Mouse (Mus musculus): Measurements from ENCODE around the gene Fpgs. TPM values are rescaled to one million over a fixed set of nuclear protein-coding genes. Genes with fewer than 3 reads are reported as not detected.

The Fpgs gene
- polyA plus RNA-seq, 1 experiment from 2014 or later = 25.9 TPM

DNA sequence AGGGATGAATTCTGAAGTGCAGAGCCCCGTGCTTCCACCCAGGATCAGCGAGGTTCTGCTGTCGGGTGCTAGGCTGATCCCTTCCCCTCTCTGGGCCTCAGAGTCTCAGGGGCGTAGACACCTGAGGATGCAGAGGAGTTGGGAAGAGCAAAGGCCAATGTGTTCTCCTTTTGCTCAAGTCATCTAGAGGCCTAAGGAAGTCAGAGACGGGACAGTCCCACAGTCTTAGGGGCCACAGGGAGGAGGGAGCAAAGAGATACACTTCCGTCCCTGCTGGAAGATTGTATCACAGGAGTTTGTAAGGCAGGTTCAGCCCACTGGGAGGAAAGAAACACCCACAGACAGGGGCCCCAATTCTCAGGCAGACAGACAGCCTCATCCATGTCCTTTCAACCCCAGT is 18.1 kb upstream of the Fpgs start:
- Histone ChIP-seq H3K36me3 (ENCODE audit: control insufficient read depth, insufficient read depth, low read length) (no peaks in the 10 kb centered on the region; the same call in 1 of the 2 replicates), H3K4me1 (ENCODE audit: control insufficient read depth, insufficient read depth, low read length) (peaks cover 22% of the 10 kb centered on the region), H3K4me2 (replicated peaks; ENCODE audit: low read depth, low read length) (peak overlapping the region; percentile 29), H3K27me3 (ENCODE audit: control insufficient read depth, insufficient read depth, low read length) (no peaks in the 10 kb centered on the region), H3K9ac (replicated peaks; ENCODE audit: low read depth, low read length) (no peak overlapping the region), H3K9me3 (ENCODE audit: control insufficient read depth, low read depth, low read length) (no peaks in the 10 kb centered on the region), H3K4me3 (ENCODE audit: low read depth, low read length) (peak overlapping the region; percentile 19), H3K27ac (ENCODE audit: low read length) (no peak overlapping the region)
- 33% methylated on average over 6 of the region's 6 CpGs for WGBS
- ATAC-seq (ENCODE audit: insufficient number of reproducible peaks, insufficient read depth, low FRiP score, low read depth) = no peak

DNA sequence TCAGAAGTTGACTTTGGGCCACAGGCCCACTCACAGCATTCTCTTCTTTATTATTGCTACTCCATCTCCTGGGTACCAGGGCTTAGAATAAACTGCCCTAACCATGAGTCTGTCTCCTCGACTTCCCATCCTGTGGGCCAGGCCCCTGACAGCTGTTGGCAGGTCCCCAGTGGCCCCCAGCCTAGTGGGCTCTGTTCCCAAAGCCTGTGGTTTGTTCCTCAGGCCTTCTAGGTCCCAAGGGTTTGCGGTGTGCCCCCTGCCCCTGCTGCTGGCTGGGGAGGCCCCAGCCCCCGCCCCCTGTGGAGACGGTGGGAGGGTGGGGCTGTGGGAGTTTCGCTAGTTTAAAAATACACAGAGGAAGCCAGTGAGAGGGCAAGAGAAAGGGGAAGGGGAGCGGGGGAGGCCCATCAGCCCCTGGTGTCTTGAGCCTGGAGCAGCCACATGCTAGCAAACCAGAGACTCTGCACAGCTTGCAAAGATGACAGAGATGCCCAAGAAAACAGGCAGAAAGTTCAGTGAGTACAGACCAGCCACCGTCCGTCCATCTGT is 16.8 kb upstream of the Fpgs start, which contains the start of gene Sh2d3c:
TSS of gene Sh2d3c (plus strand) at position 375 of the 549 bp plus-strand sequence.
- Histone ChIP-seq H3K27me3 (ENCODE audit: control insufficient read depth, insufficient read depth, low read length) (no peaks in the 10 kb centered on the region), H3K27ac (ENCODE audit: low read length) (peak within 1 kb of the TSS; percentile 69; the same call in 1 of the 2 replicates), H3K4me2 (replicated peaks; ENCODE audit: low read depth, low read length) (peak within 1 kb of the TSS; percentile 29), H3K9me3 (ENCODE audit: control insufficient read depth, low read depth, low read length) (no peaks in the 10 kb centered on the region), H3K4me1 (ENCODE audit: control insufficient read depth, insufficient read depth, low read length) (peaks cover 22% of the 10 kb centered on the region), H3K9ac (replicated peaks; ENCODE audit: low read depth, low read length) (peak within 1 kb of the TSS; percentile 40; the same call in 1 of the 2 replicates), H3K4me3 (ENCODE audit: low read depth, low read length) (peak within 1 kb of the TSS; percentile 19), H3K36me3 (ENCODE audit: control insufficient read depth, insufficient read depth, low read length) (no peaks in the 10 kb centered on the region; the same call in 1 of the 2 replicates)
- WGBS = 14% methylated on average over 8 of the region's 8 CpGs
- peak; percentile 44; the same call in 1 of the 2 replicates for ATAC-seq (ENCODE audit: insufficient number of reproducible peaks, insufficient read depth, low FRiP score, low read depth)

DNA sequence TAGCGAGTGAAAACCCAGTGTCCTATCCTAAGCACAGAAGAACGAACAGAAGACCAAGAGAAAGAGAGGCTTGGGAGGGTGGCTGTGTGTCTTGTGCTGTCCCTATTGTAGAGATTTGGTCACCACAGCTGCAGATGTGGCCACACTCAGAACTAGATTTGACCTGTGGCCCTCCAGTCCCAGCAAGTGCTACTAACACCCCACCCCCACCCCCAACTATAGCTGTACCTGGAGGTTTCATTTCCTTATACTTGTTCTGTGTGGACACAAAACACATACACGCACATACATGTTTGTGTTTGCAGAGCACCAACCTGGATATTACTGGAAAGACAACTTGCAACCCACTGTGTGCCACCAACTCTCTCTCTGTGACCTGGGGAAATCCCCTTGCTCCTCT is 16.1 kb upstream of the Fpgs start:
- Histone ChIP-seq H3K27me3 (ENCODE audit: control insufficient read depth, insufficient read depth, low read length) (no peaks in the 10 kb centered on the region), H3K9ac (replicated peaks; ENCODE audit: low read depth, low read length) (no peak overlapping the region), H3K9me3 (ENCODE audit: control insufficient read depth, low read depth, low read length) (no peaks in the 10 kb centered on the region), H3K4me2 (replicated peaks; ENCODE audit: low read depth, low read length) (no peak overlapping the region), H3K27ac (ENCODE audit: low read length) (no peak overlapping the region), H3K4me1 (ENCODE audit: control insufficient read depth, insufficient read depth, low read length) (peaks cover 22% of the 10 kb centered on the region), H3K4me3 (ENCODE audit: low read depth, low read length) (no peak overlapping the region), H3K36me3 (ENCODE audit: control insufficient read depth, insufficient read depth, low read length) (no peaks in the 10 kb centered on the region; the same call in 1 of the 2 replicates)
- no peak for ATAC-seq (ENCODE audit: insufficient number of reproducible peaks, insufficient read depth, low FRiP score, low read depth)
- 89% methylated on average over 3 of the region's 3 CpGs for WGBS

DNA sequence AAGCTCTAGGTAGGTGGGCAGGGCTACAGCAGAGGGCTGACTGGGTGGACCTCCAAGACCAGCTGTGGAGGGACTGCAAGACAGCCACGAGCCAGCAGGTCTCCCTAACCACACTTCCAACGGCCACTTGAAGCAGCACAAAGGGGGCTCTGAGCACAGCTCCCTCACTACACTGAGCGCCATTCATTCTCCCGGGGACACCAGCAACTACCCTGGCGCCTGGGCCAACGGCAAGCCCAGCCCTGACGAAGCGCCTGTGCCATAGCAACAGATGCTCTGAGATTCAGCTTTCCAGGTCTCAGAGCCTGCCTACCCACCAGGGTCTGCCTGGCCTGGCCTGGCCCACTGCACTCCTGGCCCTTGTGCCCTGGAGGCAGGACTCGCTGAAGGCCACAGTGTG is 14.8 kb upstream of the Fpgs start:
- no peaks in the 10 kb centered on the region for H3K36me3 ChIP-seq (ENCODE audit: control insufficient read depth, insufficient read depth, low read length)
- no peaks in the 10 kb centered on the region for H3K9me3 ChIP-seq (ENCODE audit: control insufficient read depth, low read depth, low read length)
- H3K27me3 ChIP-seq (ENCODE audit: control insufficient read depth, insufficient read depth, low read length) = no peaks in the 10 kb centered on the region
- H3K9ac ChIP-seq (replicated peaks; ENCODE audit: low read depth, low read length) = no peak overlapping the region
- 57% methylated on average over 9 of the region's 9 CpGs for whole genome bisulfite sequencing
- no peak overlapping the region for H3K4me2 ChIP-seq (replicated peaks; ENCODE audit: low read depth, low read length)
- no peak overlapping the region for H3K27ac ChIP-seq (ENCODE audit: low read length)
- ATAC-seq (ENCODE audit: insufficient number of reproducible peaks, insufficient read depth, low FRiP score, low read depth) = no peak
- H3K4me3 ChIP-seq (ENCODE audit: low read depth, low read length) = no peak overlapping the region
- H3K4me1 ChIP-seq (ENCODE audit: control insufficient read depth, insufficient read depth, low read length) = peaks cover 33% of the 10 kb centered on the region

DNA sequence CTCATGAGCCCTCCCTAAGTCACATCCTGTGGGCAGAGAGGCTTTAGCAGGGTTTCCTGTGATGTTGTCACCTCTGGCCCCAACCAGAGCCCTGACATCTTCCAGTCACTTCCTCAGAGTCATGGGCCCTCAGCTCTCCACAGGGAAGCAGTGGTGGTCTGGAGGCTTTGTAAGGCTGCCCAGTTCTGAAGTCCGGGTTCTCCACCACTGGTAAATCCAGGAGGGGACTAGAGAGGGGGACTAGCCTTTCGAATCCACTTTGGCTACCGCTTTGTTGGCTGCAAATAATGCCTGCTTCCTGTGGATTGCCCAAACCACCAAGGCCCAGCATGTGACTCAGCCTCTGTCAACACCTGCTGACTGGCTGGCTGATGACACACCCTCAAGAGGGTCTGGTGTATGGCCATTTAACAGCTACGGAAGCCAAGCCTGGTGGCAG is 11.1 kb upstream of the Fpgs start:
- Histone ChIP-seq H3K9ac (replicated peaks; ENCODE audit: low read depth, low read length) (no peak overlapping the region), H3K4me1 (ENCODE audit: control insufficient read depth, insufficient read depth, low read length) (peaks cover 18% of the 10 kb centered on the region)

DNA sequence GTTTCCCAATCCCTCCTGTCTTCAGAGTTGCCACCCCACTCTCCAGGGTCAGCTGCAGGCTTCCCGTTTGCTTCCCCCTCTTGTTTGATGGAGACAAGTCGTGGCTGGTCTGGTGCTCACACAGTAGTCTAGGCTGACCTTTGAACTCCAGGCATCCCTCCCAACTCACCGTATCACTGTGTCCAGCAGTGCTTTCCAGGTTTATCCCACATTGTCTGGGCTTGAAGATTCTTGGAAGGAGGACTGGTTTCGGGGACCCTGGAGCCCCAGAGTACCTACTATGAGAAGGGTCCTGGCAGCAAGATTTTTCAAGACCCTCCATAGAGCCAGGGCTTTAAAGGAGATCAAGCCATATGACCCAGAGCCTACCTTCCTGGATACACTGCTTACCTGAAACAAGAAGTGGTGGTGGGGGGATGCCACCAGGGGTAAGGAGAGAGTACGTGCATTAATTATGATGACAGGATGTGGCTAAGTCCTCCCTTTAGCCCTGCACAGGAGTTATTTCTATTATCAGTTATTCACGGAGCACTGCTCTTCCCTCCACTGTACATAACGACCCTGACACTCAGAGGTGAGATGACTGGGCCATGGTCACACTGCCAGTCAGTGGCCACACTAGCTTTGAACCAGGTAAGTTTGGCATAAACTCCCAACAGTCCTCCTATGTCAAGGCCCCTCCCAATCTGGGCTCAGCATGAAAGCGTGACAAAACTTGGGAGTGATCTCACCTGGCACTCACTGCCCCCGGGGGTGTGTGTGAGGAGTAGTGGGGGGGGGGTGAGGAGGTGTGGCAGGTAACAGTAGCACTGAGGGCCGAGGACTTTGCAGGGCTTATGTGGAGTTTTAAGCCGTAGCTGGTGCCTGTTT is 10.4 kb upstream of the Fpgs start:
- H3K9ac ChIP-seq (replicated peaks; ENCODE audit: low read depth, low read length) = no peak overlapping the region
- 47% methylated on average over 11 of the region's 11 CpGs for WGBS

More for the DNA sequence above, 11.1 kb upstream of the Fpgs start:
- Histone ChIP-seq H3K36me3 (ENCODE audit: control insufficient read depth, insufficient read depth, low read length) (peaks cover 3% of the 10 kb centered on the region; the same call in 1 of the 2 replicates), H3K4me2 (replicated peaks; ENCODE audit: low read depth, low read length) (no peak overlapping the region), H3K27me3 (ENCODE audit: control insufficient read depth, insufficient read depth, low read length) (no peaks in the 10 kb centered on the region), H3K9me3 (ENCODE audit: control insufficient read depth, low read depth, low read length) (no peaks in the 10 kb centered on the region), H3K4me3 (ENCODE audit: low read depth, low read length) (no peak overlapping the region), H3K27ac (ENCODE audit: low read length) (peak overlapping the region; percentile 4; the same call in 1 of the 2 replicates)
- ATAC-seq (ENCODE audit: insufficient number of reproducible peaks, insufficient read depth, low FRiP score, low read depth) = no peak
- WGBS = 55% methylated on average over 4 of the region's 4 CpGs

DNA sequence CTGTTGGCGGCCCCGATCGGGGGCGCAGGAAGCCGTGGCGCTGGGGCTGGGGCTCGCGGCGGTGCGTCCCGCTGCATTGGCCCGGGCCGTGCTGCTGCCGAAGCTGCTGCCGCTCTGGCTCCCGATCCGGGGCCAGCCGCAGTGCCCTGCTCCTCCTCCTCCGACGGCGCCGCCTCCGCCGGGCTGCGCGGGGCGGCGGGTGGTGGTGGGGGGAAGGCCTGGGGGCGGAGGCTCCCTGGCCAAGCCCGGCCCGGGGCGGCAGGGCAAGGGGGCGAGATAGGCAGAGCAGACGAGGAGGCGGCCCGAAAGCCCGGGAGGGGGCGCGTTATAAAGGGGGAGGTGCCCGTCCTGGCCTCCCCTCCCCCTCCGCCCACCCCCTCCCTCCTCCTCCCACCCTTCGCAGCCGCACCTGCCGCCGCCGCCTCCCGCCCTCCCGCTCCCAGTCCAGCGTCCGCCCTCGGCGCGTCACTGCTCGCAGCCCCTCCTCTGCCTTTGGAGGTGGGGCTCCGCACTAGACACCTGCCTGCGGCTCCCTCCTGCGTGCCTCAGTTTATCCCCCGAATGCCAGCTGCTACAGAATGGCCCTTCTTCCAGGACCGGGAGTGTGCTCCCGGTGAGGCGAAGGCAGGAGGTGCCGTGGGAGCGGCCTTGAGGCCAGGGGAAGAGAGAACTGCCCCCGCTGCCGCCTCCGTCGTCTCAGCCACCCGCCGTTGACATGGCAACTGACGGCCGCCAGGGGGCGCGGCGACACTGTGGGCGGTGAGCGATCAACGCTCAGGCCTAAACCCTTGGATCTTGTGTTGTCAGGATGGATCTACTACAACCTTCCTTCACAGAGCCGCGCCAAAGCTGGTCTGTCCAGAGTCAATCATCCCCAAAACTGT is 9.2 kb upstream of the Fpgs start, which contains the start of gene Cdk9:
TSS of gene Cdk9 (minus strand) at position 143 of the 884 bp plus-strand sequence.
- Histone ChIP-seq H3K9ac (replicated peaks; ENCODE audit: low read depth, low read length) (peak within 1 kb of the TSS; percentile 72), H3K4me2 (replicated peaks; ENCODE audit: low read depth, low read length) (peak within 1 kb of the TSS; percentile 52), H3K27ac (ENCODE audit: low read length) (peak within 1 kb of the TSS; percentile 98), H3K9me3 (ENCODE audit: control insufficient read depth, low read depth, low read length) (no peaks in the 10 kb centered on the region), H3K4me3 (ENCODE audit: low read depth, low read length) (peak within 1 kb of the TSS; percentile 80), H3K36me3 (ENCODE audit: control insufficient read depth, insufficient read depth, low read length) (peaks cover 18% of the 10 kb centered on the region), H3K27me3 (ENCODE audit: control insufficient read depth, insufficient read depth, low read length) (no peaks in the 10 kb centered on the region), H3K4me1 (ENCODE audit: control insufficient read depth, insufficient read depth, low read length) (peaks cover 18% of the 10 kb centered on the region)
- peak; percentile 85 for ATAC-seq (ENCODE audit: insufficient number of reproducible peaks, insufficient read depth, low FRiP score, low read depth)
- WGBS = 0% methylated on average over 39 of the region's 79 CpGs

More for the DNA sequence above, 10.4 kb upstream of the Fpgs start:
- H3K9me3 ChIP-seq (ENCODE audit: control insufficient read depth, low read depth, low read length) = no peaks in the 10 kb centered on the region
- peaks cover 10% of the 10 kb centered on the region for H3K36me3 ChIP-seq (ENCODE audit: control insufficient read depth, insufficient read depth, low read length)
- no peak overlapping the region for H3K4me3 ChIP-seq (ENCODE audit: low read depth, low read length)
- H3K27me3 ChIP-seq (ENCODE audit: control insufficient read depth, insufficient read depth, low read length) = no peaks in the 10 kb centered on the region
- H3K4me2 ChIP-seq (replicated peaks; ENCODE audit: low read depth, low read length) = 0 out of 2 replicates have a peak overlapping the region, but pooled peaks have one; percentile 43
- H3K27ac ChIP-seq (ENCODE audit: low read length) = peak overlapping the region; percentile 98; the same call in 1 of the 2 replicates
- no peak for ATAC-seq (ENCODE audit: insufficient number of reproducible peaks, insufficient read depth, low FRiP score, low read depth)
- H3K4me1 ChIP-seq (ENCODE audit: control insufficient read depth, insufficient read depth, low read length) = peaks cover 18% of the 10 kb centered on the region

DNA sequence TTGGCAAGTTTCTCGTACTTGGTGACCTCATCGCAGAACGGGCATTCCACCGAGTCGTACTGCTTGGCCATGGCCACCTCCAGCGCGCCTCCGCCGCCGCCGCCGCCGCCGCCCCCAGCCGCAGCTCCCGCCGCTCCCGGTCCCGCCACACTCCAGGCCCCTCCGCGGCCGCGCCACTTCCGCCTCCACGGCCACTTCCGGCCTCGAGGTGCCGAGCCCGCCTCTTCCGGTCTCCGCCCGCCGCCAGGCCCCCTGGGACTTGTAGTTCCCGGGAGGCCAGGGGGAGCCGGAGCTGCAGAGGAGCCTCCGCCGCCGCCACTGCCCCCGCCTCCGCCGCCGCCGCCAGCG is 8.6 kb upstream of the Fpgs start:
- peak overlapping the region; percentile 72 for H3K9ac ChIP-seq (replicated peaks; ENCODE audit: low read depth, low read length)
- peaks cover 24% of the 10 kb centered on the region for H3K36me3 ChIP-seq (ENCODE audit: control insufficient read depth, insufficient read depth, low read length)
- peak overlapping the region; percentile 98 for H3K27ac ChIP-seq (ENCODE audit: low read length)
- peaks cover 18% of the 10 kb centered on the region for H3K4me1 ChIP-seq (ENCODE audit: control insufficient read depth, insufficient read depth, low read length)
- no peaks in the 10 kb centered on the region for H3K27me3 ChIP-seq (ENCODE audit: control insufficient read depth, insufficient read depth, low read length)
- WGBS = under 1% methylated on average over 37 of the region's 44 CpGs
- peak; percentile 89 for ATAC-seq (ENCODE audit: insufficient number of reproducible peaks, insufficient read depth, low FRiP score, low read depth)
- peak overlapping the region; percentile 80 for H3K4me3 ChIP-seq (ENCODE audit: low read depth, low read length)
- no peaks in the 10 kb centered on the region for H3K9me3 ChIP-seq (ENCODE audit: control insufficient read depth, low read depth, low read length)
- peak overlapping the region; percentile 52 for H3K4me2 ChIP-seq (replicated peaks; ENCODE audit: low read depth, low read length)
